Mouse (Mus musculus) 416B (cell line): Measurements from ENCODE around the gene Csnk1d.
A peak's percentile ranks its signal among the peaks of the same experiment; 100 is the strongest.

ENCODE experiments used
- DNase-seq: peaks from one replicate; pipeline ENCODE4 v3.0.0; 2011; ENCODE audit warnings: low read depth

The Csnk1d gene

DNA sequence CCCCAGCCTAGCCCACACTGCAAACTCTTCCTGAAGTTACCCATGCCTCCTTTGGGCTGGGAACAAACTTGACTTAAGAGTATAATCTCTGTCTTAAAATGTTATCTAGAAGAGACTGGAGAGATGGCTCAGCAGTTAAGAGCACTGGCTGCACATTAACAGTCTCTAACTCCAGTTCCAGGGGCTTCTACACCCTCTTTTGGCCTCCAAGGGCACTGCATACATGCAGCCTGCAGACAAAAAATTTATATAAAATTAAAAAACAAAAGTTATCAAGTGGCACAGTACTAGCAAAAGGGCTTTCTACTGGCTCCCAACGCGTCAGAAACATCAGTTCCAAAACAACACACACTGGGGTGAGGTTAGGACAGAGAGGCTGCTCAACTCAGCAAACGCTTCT lies 3.5 kb downstream of the Csnk1d start:
- peak; percentile 32 for DNase-seq

GRCm38 (mm10) chr11:120984448-120985330 lies 6.4 kb downstream of the Csnk1d start:
- peak; percentile 54 for DNase-seq

DNA sequence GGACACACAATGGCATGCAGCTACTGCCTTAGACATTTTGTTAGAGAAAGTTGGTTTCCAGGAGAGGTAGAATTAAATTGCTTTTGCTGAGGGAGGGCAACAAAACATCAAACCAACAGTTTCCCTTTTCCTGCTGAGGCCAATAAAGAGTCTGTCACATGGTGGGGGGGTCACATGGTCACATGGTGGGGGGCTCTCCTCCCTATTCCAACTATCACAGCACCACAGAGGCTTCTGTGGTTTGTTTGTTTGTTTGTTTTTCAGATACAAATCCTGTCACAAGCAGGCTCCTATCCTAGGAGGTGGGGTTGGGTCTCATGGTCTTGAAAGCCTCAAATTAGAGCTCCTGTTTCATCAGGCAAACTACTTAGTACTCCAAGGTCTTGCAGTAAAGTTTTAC lies 8.7 kb downstream of the Csnk1d start:
- no peak for DNase-seq

- DNase-seq: no peak
Observed at GRCm38 (mm10) chr11:120981661-120982060, 9.5 kb downstream of the Csnk1d start.

DNA sequence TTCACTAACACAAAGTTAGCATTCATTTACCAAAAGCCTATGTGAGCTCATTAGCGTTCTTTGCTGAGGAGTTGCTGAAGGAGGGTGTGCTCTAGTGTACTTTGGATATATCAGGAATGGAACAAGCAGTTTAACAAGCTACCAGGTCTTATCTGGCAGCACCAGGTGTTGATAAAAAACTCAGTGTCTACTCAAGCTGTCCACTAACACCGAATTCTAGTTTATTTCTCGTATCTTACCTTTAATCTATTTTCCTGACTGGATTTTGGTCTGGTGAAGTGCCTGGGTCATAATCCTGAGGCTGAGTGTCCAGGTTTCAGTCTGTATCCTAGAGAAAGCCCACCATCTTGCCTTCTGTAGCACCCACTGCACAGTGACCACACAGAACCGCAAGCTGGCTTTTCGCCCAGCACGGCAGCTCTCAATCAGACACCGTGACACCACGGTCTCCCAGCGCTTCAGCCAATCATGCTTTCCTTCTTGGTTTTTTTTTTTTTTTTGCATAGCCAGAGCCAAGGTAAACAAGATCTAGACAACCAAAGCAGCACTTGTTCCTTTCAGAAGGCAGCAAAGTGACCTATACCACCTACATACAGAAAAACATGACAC lies 10.6 kb downstream of the Csnk1d start:
- DNase-seq: peak; percentile 25

DNA sequence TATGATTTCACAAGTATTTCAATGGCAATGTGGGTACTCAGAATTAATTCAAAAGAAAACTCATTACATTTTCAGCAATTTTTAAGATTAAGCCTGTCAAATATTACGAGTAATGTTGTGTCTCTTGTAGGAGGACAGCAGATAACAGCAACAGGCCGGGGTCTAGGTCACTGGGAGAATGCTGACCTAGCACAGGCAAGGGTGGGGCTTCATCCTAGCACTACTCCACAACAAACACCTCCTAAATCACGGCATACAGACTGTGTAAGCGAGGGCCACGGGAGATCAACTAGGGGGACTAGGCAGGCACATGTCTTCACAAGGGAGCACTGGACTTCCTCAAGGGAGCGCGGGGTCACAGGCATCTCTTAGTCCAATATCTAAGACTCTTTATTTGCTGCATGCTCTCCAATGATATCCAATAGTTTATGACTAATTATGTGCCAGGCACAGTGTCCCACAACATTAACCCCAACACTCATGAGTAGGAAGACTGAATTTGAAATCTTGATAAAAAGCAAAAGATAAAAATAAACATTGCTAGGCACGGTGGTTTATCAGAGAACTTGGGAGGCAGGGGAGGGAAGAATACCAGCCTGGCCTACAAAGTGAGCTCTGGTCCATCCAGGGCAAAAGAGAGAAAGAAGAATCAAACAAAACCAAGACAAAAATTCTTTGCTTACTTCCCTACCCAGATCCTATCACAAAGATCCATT lies 11.3 kb downstream of the Csnk1d start:
- DNase-seq: no peak

DNA sequence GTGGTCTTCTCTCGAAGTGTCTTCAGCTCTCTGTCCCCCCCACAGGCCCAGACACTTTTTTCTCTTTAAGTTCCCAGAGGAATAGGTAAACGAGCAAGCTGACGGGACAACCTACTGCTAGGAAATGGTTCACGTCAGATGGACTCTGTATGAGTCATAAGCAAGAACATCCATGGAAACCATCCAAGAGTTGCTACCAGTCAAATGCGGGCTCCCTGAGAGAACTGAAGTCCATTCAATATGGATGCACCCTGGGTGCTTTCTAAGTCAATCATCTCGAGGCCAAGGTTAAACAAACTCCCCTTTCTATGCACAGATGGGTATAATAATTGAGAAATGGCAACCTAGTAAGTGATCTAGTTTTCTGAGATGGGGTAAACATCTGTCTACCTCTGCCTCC lies 17.8 kb downstream of the Csnk1d start:
- no peak for DNase-seq

- no peak for DNase-seq
Observed at GRCm38 (mm10) chr11:120971237-120971636, 19.9 kb downstream of the Csnk1d start.

DNA sequence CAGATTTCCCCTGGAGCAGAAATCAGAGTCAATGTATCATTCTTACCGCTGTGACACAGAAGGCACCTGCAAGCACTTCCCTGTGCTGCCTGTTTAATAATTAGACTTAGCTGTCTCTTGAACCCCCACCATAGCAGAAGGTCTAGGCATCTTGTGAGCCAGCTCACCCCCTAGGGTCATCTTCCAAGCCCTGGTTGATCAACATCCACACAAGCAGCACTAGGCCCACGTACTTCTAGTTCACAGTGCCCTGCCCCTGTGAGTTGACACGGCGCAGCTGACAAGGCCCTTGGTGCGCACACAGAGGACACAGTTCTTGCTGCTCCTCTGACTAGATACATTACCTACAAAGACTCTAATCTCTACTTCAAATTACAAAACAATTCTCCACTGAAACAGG lies 21.4 kb downstream of the Csnk1d start:
- no peak for DNase-seq

DNA sequence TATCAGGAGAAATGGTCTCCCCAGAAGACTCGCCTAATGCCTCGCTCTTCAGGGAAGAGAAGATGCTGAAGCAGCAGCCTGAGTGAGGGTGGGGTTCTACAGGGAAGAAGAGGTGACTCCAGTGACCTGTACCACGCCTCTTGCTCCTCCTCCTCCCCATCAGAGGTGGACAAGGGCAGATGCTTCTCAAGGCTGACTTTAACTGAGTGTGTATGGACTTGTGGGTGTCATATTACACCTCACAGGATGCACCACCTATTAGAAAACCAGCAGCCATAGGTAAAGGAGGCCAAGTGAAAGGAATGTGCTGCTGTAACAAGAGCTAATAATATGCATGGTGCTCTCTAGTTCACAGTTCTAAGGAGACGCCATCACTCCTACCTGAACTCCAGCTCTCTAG lies 25.5 kb downstream of the Csnk1d start:
- DNase-seq: no peak

- DNase-seq: no peak
Observed at GRCm38 (mm10) chr11:120964195-120965157, 26.7 kb downstream of the Csnk1d start.

DNA sequence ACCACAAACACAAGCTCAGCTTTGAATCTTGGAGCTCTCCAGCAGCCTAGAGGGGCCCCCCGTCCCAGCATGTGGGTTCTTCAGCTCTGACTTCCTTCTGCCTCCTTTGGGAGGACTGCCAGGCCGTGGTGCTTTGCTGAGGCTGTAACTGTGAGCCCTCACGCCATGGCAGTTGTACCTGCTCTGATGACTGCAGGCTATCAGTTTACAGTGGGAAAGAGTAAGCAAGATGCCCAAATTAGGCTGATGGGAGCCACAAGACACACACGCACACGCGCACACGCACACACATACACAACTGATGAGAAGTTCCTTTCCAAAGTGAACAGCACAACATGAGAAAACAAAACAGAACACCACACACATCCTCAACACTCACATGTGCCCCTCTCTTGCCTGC lies 28.2 kb downstream of the Csnk1d start:
- no peak for DNase-seq

GRCm38 (mm10) chr11:120962050-120962771 lies 28.9 kb downstream of the Csnk1d start:
- no peak for DNase-seq

- DNase-seq: no peak
Observed at GRCm38 (mm10) chr11:120961594-120961993, 29.5 kb downstream of the Csnk1d start.

GRCm38 (mm10) chr11:120960248-120960647 lies 30.9 kb downstream of the Csnk1d start:
- DNase-seq: no peak

DNA sequence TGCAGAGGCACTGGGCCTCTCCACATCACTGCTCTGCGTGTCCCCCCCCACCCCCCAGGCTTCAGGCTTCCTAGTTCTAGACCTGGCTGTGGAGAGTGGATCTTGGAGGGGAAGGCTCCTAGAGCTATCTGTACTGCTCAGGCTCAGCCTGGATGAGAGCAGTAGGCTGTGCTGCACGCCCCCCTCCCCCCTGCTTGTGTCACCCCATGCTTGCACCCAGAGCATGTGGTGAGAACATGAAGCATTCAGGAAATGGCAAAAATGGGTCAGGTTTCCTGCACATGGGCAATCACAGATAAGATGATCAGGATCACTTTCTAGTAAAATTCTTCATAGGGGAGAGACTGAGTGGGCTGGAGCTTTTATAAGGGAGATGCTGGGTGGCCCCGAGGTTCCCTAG lies 31.6 kb downstream of the Csnk1d start:
- DNase-seq: peak; percentile 85

DNA sequence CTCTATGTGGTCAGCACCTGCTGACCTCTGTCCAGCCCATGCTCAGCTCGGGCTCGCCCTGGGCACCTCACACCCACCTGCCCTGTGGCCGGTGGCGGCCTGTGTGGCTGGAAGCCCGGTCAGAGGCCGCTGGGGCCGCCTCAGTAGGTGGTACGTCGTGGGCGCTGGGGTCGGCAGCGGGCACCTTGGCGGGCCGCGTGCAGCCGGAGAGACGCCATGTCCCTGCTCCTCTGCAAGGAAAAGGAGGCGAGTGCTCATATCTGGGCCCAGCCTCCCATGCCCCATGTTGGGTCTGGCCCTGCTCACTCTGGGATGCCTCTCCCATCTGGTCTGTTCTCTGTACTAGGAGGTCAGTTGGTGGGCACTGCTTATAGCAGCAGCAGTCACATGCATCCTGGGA lies 32.1 kb downstream of the Csnk1d start:
- no peak for DNase-seq

- no peak for DNase-seq
Observed at GRCm38 (mm10) chr11:120957731-120958257, 33.3 kb downstream of the Csnk1d start.

DNA sequence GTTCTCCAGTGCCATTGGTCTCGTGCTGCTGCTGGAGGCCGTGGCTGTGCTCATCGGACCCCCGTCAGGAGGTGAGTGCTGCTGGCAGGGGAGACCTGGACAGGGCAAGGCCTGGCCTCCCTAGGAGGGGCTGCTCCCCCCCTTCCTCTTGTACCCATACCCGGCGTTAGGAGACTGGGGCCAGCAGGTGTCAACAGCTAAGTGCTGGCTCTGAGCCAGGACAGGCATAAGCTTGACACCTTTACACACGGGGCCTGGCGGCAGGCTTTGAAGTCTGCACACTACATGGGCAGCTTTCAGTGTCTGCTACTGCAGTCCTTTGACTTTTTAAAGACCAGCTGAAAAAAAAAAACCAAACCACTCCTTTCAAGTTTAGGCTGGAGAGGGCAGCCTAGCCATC lies 34.1 kb downstream of the Csnk1d start:
- no peak for DNase-seq

DNA sequence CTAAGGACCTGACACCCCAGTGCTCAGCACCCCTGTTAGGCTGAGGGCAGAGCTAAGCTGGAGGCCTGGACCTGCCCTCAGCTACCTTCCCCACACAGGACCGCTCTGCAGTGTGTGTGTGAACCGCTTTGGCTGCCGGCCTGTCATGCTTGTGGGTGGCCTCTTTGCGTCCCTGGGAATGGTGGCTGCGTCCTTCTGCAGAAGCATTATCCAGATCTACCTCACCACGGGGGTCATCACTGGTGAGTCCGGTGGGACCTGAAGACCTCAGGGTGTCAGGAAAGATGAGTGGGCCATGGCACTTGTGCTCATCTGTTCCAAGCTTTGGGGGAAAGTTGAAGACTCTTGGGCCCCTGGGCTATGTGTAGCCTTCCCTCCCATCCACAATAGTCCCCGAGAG lies 35.4 kb downstream of the Csnk1d start:
- no peak for DNase-seq

DNA sequence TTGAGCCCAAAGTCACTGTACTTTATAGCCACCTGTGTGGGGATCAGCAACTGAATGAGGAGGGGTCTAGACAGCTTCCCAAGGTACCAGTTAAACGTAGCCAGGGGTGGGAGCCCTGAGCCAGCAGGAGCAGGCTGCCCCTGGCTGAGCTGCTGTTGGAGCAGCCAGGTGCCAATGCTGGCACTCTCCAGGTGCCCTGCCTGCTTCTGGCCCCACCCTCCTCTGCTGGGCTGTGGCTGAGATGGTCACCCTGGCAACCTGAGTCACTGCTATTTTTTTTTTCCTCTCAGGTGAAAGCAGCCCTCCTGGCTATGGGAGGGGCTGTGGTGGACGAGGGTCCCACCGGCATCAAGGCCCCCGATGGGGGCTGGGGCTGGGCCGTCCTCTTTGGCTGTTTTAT lies 36.2 kb downstream of the Csnk1d start:
- no peak for DNase-seq
